Mouse (Mus musculus) cerebellum, adult 8-10 months (tissue): Measurements from ENCODE around the gene Sez6l.
A peak's percentile ranks its signal among the peaks of the same experiment; 100 is the strongest.

Experiments
- DNase-seq: peaks from one replicate; pipeline ENCODE4 v3.0.0; 2022

Gene Sez6l

DNA sequence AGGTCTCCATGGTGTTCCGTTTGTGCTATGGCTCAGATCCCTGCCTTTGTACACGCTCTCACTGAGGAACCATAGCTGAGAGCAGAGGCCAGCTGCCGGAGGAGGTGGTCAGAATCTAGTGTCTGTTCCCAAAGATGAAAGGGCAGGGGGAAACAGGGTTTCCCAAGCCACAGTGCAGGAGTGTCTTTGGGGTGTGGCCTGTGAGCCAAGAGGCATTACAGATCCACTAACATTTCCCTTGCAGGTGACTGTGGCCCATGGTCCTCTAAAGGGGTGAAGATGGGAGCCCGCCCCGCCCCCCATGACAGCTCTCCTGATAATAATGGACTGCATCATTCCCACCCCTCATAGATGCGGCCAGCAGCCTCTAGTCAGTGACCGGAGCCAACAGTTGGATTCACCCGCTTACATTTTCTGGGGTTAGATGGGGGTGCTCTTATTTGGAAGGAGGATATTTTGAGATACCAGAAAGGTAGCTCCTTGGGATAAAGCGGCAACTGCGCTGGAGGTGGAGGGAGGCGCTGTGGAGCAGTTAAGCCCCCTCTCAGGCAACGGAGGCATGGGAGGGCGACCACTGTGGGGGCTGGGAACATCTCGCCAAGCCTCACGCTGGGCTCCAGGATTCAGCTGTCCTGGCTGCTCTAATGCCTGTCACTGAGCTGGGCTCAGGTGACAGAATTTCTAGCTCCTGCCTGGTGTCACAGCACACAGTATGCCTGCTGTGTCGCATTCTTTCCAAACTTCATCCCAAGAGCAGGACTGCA, 43.5 kb downstream of the Sez6l start:
- peak; percentile 44 for DNase-seq

DNA sequence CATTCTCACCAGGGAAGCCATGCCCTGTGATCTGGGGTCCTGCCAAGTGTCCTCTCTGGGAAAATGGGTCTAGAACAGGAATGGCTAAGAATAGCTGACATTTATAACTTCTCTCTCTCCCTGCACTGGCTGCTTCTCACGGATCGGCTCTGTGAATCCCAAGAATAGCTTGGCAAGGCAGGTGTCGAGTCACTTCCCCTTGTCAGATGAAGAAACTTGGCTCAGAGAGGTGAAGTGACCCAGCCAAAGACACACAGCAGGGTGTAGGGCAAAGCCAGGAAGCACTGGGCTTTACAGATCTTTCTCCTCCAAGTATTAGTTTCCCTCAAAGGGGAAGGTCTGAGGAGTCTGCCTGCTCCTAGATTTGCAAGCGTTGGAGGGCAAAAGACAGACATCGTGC, 44.1 kb downstream of the Sez6l start:
- DNase-seq: peak; percentile 71

- peak; percentile 59 for DNase-seq
Observed at GRCm38 (mm10) chr5:112532210-112532609, 44.8 kb downstream of the Sez6l start.

GRCm38 (mm10) chr5:112531111-112531510, 45.9 kb downstream of the Sez6l start:
- DNase-seq: no peak

- peak; percentile 78 for DNase-seq
Observed at GRCm38 (mm10) chr5:112526936-112527335, 50.0 kb downstream of the Sez6l start.

GRCm38 (mm10) chr5:112526435-112526834, 50.5 kb downstream of the Sez6l start:
- no peak for DNase-seq

- DNase-seq: no peak
Observed at GRCm38 (mm10) chr5:112525980-112526379, 51.0 kb downstream of the Sez6l start.

DNA sequence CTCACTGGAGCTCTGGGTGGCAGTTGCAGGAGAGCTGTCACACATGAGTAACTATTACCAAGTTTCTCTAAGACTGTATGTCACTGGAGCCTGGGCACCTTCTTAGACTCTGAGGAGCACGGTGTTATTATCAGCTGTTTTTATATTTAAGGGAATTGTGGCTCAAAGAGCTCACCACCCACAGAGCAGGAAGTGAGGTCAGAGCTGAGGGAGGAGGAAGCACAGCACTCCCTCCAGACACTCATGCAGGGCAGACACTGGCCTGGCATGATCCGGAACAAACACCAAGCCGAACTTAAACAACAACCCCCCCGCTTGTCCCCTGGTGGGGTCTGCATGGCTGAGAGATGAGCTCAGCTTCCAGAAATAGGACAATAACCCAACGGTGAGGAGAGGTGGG, 51.7 kb downstream of the Sez6l start:
- no peak for DNase-seq

GRCm38 (mm10) chr5:112523796-112524195, 53.2 kb downstream of the Sez6l start:
- no peak for DNase-seq

DNA sequence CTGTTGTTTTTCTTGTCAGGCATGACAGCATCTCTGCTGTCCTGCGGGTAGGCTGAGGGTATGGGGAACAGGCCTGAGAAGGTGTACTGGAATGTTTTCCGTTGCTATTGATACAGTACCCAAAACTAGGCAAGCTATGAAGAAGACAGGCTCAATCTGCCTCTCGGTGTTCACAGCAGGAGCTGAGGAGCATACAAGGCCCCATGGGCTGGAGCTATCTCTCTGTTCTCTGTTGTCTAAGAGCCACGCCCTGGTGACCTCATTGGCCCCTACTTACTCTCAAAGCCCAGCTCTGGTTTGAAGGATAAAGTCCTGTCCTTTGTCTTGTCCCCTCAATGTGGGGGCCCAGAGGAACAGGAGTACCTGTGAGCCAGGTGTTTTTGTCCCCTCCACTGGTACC, 53.7 kb downstream of the Sez6l start:
- no peak for DNase-seq

GRCm38 (mm10) chr5:112521703-112522527, 55.1 kb downstream of the Sez6l start:
- DNase-seq: no peak

- no peak for DNase-seq
Observed at GRCm38 (mm10) chr5:112520826-112521702, 55.9 kb downstream of the Sez6l start.

GRCm38 (mm10) chr5:112518773-112519172, 58.2 kb downstream of the Sez6l start:
- no peak for DNase-seq

GRCm38 (mm10) chr5:112517454-112517853, 59.5 kb downstream of the Sez6l start:
- DNase-seq: no peak

DNA sequence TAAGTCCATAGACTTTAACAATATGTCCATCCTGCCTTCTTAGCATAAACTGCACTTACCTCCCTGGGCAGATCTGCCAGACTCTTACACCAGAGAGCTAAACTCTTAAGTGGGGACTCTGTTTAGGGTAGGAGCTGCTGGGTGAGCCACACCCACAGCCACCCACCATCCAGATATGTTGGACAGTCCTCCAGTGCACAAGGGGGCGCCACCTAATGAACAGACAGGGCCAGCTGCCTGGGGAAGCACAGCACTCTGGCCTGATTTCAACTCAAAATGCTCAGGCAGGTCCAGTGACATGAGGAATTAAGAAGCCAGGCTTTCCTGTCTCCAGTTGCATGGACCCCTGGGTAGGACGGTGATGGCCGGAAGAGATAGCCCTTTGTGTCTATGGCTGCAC, 60.5 kb downstream of the Sez6l start:
- no peak for DNase-seq

DNA sequence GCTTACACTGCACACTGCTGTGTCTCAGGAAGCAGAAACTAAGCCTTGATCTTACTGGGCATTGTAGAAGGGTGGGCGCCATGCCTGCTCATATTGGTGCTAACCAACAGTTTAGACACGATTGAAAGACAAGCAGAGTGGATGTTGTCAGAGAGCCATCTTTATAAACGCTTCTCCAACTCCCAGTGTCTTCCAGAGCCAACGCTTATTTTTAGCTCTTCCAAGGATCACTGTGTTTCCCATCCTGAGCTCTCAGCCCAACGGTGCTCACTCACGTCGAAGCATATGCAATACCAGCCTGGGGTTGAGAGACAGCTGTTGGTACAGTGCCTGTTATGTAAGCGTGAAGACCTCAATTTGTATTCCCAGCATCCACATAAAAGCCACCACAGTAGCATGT, 66.6 kb downstream of the Sez6l start:
- no peak for DNase-seq

GRCm38 (mm10) chr5:112509916-112510315, 67.1 kb downstream of the Sez6l start:
- DNase-seq: no peak

- DNase-seq: no peak
Observed at GRCm38 (mm10) chr5:112505595-112505994, 71.4 kb downstream of the Sez6l start.

- no peak for DNase-seq
Observed at GRCm38 (mm10) chr5:112501384-112501783, 75.6 kb downstream of the Sez6l start.

DNA sequence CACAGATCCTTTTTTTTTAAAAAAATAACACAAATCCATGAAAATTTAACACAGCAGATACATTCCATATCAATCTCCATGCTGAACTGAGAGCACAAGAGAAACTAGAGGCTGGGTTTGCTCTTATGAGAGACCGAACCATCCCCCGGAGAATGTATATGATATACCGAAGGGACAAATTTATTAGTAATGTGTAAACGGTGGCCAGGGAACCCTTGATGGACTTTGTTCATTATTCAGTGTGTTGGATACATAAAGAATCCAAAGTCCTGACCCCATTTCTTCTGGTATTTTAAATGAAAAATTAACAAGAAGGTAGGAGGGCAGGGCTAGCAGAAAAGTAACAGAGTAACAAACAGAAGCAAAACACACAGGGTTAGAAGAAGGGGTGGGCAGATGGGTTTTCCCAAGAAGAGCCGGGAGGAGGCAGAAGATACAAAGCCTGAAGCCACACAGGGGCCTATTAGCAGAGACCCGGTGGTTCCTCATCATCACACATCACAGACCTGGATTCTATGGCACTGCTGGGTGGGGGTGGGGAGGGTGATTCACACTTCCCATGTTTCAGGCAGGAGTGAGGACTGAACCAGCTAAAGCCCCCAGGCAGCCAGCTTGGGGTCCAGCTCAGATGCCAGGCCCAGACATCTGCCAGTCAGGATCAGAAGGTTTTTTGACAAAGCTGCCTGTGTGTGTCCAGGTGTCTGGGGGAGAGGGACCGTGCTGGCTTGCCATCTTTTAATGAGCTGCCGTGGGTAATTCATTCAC, 76.9 kb downstream of the Sez6l start:
- no peak for DNase-seq

DNA sequence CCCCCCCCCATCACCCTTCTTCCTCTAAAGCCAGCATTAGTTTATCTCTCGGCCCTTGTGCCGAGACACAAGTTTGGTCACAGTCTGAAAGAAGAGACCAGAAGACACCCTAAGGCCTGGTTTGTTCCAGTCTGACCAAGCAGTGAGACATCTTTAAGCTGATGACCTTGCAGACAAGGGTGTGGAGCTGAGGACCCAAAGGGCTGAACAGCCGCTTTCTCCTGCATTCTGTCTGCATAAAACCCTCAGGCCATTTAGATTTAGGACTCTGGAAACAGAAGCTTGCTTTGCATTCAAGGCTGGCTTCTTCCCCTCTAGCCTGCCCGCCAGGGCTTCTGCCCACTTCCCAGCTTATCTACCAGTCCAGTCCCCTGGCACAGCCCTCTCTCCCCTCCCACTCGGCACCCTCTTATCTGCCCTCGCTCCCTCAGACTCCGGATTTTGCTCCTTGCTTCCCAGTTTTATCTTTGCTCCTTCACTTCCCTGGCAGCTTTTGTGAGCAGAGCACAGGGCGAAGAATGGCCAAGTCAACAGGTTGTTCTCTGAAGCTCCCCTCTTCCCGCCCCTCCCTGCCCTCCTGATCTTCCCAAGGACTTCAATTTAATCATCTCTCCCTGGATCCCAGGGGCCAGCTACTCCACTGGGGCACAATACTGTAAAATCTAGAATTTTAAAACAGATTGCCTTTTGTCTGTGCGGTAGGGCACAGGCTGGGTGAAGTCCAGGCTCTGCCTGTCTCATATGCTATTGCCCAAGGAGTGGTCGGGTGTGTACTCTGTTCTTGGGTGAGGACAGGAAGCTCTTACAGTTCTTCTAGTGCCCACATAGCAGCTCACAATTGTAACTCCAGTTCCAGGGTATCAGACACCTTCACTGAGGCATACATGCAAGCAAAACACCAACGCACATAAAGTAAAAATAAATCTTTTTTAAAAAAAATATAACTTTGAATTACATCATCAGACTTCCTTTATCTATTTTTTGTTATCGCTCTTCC, 77.8 kb downstream of the Sez6l start:
- DNase-seq: no peak
